Mouse (Mus musculus) myocyte (in vitro differentiated cells): ENCODE measurements around the gene Btf3l4. TPM values are rescaled to one million over a fixed set of nuclear protein-coding genes. Genes with fewer than 3 reads are reported as not detected.

ENCODE experiments used
- H3K27me3 ChIP-seq: one replicate; pipeline ENCODE4 v1.6.1; 2011; ENCODE audit not compliant: control insufficient read depth, insufficient read depth, insufficient read length
- H3K36me3 ChIP-seq: one replicate; pipeline ENCODE4 v1.6.1; 2011; ENCODE audit not compliant: control insufficient read depth, insufficient read depth
- H3K4me2 ChIP-seq: one replicate; pipeline ENCODE4 v1.6.1; 2011; ENCODE audit warnings: low read depth, control low read depth
- H3K4me3 ChIP-seq: one replicate; pipeline ENCODE4 v1.5.1; 2011; ENCODE audit warnings: mild to moderate bottlenecking, control low read depth, moderate library complexity
- H3K79me2 ChIP-seq: one replicate; pipeline ENCODE4 v1.6.1; 2011; ENCODE audit not compliant: control insufficient read depth, insufficient read depth
- H3ac ChIP-seq: one replicate; pipeline ENCODE4 v1.6.1; 2011; ENCODE audit not compliant: control insufficient read depth, insufficient read length
- CEBPB ChIP-seq: IDR thresholded peaks from 2 replicates; pipeline ENCODE4 v1.6.1; 2011; ENCODE audit warnings: mild to moderate bottlenecking, moderate library complexity; ENCODE audit not compliant: poor library complexity, insufficient read depth, severe bottlenecking
- E2F4 ChIP-seq: IDR thresholded peaks from one replicate; pipeline ENCODE4 v1.6.1; 2011; ENCODE audit warnings: mild to moderate bottlenecking, control low read depth, moderate library complexity; ENCODE audit not compliant: insufficient read depth
- MAX ChIP-seq: IDR thresholded peaks from one replicate; pipeline ENCODE4 v1.6.1; 2011; ENCODE audit warnings: low read depth, mild to moderate bottlenecking, control low read depth
- MYOD1 ChIP-seq, 3 experiments: IDR thresholded peaks; one replicate each; pipeline ENCODE4 v1.6.1; 2011; ENCODE audit warnings: control low read depth in 2 of 3, low read depth in 2 of 3, mild to moderate bottlenecking in 2 of 3, moderate library complexity in 1 of 3; ENCODE audit not compliant: insufficient read length in 2 of 3, control insufficient read depth in 1 of 3
- MYOG ChIP-seq, 3 experiments: IDR thresholded peaks; one replicate each; pipeline ENCODE4 v1.6.1; 2011; ENCODE audit warnings: control low read depth in 2 of 3, low read depth in 2 of 3, mild to moderate bottlenecking in 2 of 3; ENCODE audit not compliant: insufficient read length in 2 of 3, control insufficient read depth in 1 of 3, insufficient read depth in 1 of 3
- POLR2A ChIP-seq: IDR thresholded peaks from one replicate; pipeline ENCODE4 v1.6.1; 2011; ENCODE audit warnings: low read depth, mild to moderate bottlenecking, control low read depth, moderate library complexity; ENCODE audit not compliant: insufficient read length
- POLR2AphosphoS2 ChIP-seq: IDR thresholded peaks from one replicate; pipeline ENCODE4 v1.6.1; 2011; ENCODE audit warnings: low read depth, control low read depth; ENCODE audit not compliant: insufficient read length
- REST ChIP-seq: IDR thresholded peaks from one replicate; pipeline ENCODE4 v1.6.1; 2011; ENCODE audit warnings: mild to moderate bottlenecking, control low read depth, moderate library complexity; ENCODE audit not compliant: insufficient read depth, insufficient read length
- SRF ChIP-seq: IDR thresholded peaks from one replicate; pipeline ENCODE4 v1.6.1; 2011; ENCODE audit warnings: low read depth; ENCODE audit not compliant: control insufficient read depth, insufficient read length
- TCF12 ChIP-seq: IDR thresholded peaks from one replicate; pipeline ENCODE4 v1.6.1; 2011; ENCODE audit warnings: mild to moderate bottlenecking, control low read depth; ENCODE audit not compliant: poor library complexity, insufficient read depth, severe bottlenecking
- TCF3 ChIP-seq: IDR thresholded peaks from one replicate; pipeline ENCODE4 v1.6.1; 2011; ENCODE audit warnings: low read depth, control low read depth; ENCODE audit not compliant: insufficient read length
- USF1 ChIP-seq: IDR thresholded peaks from one replicate; pipeline ENCODE4 v1.6.1; 2011; ENCODE audit warnings: low read depth, mild to moderate bottlenecking, control low read depth, moderate library complexity
- polyA plus RNA-seq: library from polyadenylated mRNA; unstranded; fragments of >200 nt; fragmentation: generic; extraction: Trizol; gene quantifications from one replicate; pipeline ENCODE4 v1.2.1, GENCODE M21; 2012; ENCODE audit warnings: missing spikeins

Btf3l4 gene
- polyA plus RNA-seq, 1 experiment, result 64.3 TPM

GRCm38 (mm10) chr4:108834971-108835311 lies 1.5 kb upstream of the Btf3l4 start:
- Histone ChIP-seq H3K27me3 (no peaks in the 10 kb centered on the region), H3K4me2 (peak overlapping the region; percentile 72), H3K36me3 (peaks cover 4% of the 10 kb centered on the region), H3K79me2 (peaks cover 60% of the 10 kb centered on the region), H3K4me3 (peak overlapping the region; percentile 62), H3ac (peak overlapping the region; percentile 34)
- TF ChIP-seq MAX, result no peak
- TF ChIP-seq POLR2A, result no peak
- TF ChIP-seq E2F4, result no peak
- TF ChIP-seq REST, result no peak
- no peak for TF ChIP-seq TCF3
- TF ChIP-seq MYOD1 (IDR thresholded peaks at IDR 0.05; ENCODE audit: control insufficient read depth in 1 of 3, insufficient read length in 2 of 3, low read depth in 2 of 3), result no peak
- TF ChIP-seq SRF, result no peak

- Histone ChIP-seq H3ac (peak within 1 kb of the TSS; percentile 34), H3K36me3 (peaks cover 10% of the 10 kb centered on the region), H3K27me3 (no peaks in the 10 kb centered on the region), H3K4me3 (peak within 1 kb of the TSS; percentile 62), H3K4me2 (peak within 1 kb of the TSS; percentile 73), H3K79me2 (peaks cover 60% of the 10 kb centered on the region)
- TF ChIP-seq TCF3 (no peak), MYOG (IDR thresholded peaks at IDR 0.05; ENCODE audit: control insufficient read depth in 1 of 3, insufficient read depth in 1 of 3, insufficient read length in 2 of 3, low read depth in 2 of 3) (no peak), POLR2AphosphoS2 (peak; percentile 79), MYOD1 (IDR thresholded peaks at IDR 0.05; ENCODE audit: control insufficient read depth in 1 of 3, insufficient read length in 2 of 3, low read depth in 2 of 3) (peak in 1 of 3 experiments; percentile 51), CEBPB (0 out of 2 replicates have a peak, but pooled peaks have one; percentile 11), POLR2A (peak; percentile 69), USF1 (no peak), SRF (no peak), REST (no peak), TCF12 (no peak), MAX (no peak)
Measured at GRCm38 (mm10) chr4:108834115-108834970, 929 bp upstream of the Btf3l4 start, which contains the start of gene Txndc12. Gene Txndc12, plus strand, starts transcription at chr4:108834601.

DNA sequence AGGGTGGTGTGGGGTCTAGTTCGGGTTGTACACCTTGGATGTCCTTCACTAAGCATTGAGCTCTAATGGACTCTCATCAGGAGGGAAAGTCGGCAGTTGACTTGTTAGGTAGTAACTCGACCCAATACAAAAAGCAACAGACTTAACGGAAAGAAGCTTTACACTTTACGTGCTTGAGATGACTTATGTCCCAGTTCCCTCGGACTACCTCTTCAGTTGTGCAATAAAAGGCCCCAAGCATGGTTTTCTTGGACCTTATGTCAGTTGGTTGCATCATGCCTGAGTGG lies 357 bp upstream of the Btf3l4 start:
- peaks cover 12% of the 10 kb centered on the region for H3K36me3 ChIP-seq
- TF ChIP-seq MAX (peak; percentile 48), CEBPB (peak; percentile 95), MYOD1 (IDR thresholded peaks at IDR 0.05; ENCODE audit: control insufficient read depth in 1 of 3, insufficient read length in 2 of 3, low read depth in 2 of 3) (no peak)
- no peaks in the 10 kb centered on the region for H3K27me3 ChIP-seq

DNA sequence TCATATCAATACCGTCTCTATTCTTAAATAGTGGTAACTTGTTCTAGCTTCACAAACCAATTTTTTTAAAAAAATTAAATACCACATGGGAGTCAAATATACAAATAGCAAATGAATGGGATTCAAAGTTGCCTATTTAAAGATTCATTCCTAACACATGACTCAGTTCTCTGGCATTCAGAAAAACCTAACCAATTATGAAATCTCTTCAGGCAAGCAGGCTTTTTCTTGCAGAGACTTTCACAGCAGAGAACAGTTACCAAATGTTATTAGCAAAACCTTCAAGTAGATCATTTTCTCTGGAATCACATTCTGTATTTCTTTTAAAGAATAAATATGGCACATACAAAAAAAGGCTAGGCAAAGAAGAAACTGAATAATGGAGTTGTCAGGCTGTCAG lies 2.7 kb downstream of the Btf3l4 start:
- Histone ChIP-seq H3K79me2 (peaks cover 66% of the 10 kb centered on the region), H3K36me3 (peaks cover 22% of the 10 kb centered on the region), H3K27me3 (no peaks in the 10 kb centered on the region), H3ac (no peak overlapping the region), H3K4me3 (peak overlapping the region; percentile 62), H3K4me2 (peak overlapping the region; percentile 98)
- no peak for TF ChIP-seq USF1
- peak; percentile 36; the same call in 1 of the 2 replicates for TF ChIP-seq CEBPB

More for the DNA sequence above, 357 bp upstream of the Btf3l4 start:
- H3K4me2 ChIP-seq, result peak overlapping the region; percentile 73
- H3K4me3 ChIP-seq, result peak overlapping the region; percentile 62
- peak overlapping the region; percentile 34 for H3ac ChIP-seq
- peaks cover 63% of the 10 kb centered on the region for H3K79me2 ChIP-seq

- H3ac ChIP-seq, result no peak overlapping the region
- peaks cover 56% of the 10 kb centered on the region for H3K36me3 ChIP-seq
- H3K79me2 ChIP-seq, result peaks cover 61% of the 10 kb centered on the region
- TF ChIP-seq CEBPB, result no peak
- no peak overlapping the region for H3K4me2 ChIP-seq
- H3K4me3 ChIP-seq, result no peak overlapping the region
- no peaks in the 10 kb centered on the region for H3K27me3 ChIP-seq
Measured at GRCm38 (mm10) chr4:108826643-108827042, 6.8 kb downstream of the Btf3l4 start.

DNA sequence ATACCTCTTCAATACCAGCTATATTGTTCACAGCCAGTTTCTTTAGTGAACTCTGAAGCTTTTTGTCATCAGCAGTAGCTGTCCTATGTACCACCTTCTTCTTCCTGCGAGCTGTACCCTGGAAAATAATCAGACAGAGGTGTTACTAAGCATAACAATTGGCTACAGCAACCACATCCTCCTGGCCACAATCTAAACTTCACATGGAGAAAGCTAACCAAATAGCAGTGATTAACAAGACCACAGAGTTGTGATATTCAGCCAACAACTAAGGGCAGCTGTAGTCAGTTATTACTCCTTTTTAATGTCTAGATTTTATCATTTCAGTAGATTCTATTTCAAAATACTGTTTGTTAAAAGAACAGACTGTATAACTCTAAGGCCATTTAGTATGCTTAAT lies 7.3 kb downstream of the Btf3l4 start:
- TF ChIP-seq E2F4, result no peak
- TF ChIP-seq USF1, result no peak
- TF ChIP-seq MYOD1 (IDR thresholded peaks at IDR 0.05; ENCODE audit: control insufficient read depth in 1 of 3, insufficient read length in 2 of 3, low read depth in 2 of 3), result no peak
- no peak for TF ChIP-seq CEBPB
- no peak for TF ChIP-seq POLR2AphosphoS2
- no peak for TF ChIP-seq POLR2A
- no peak for TF ChIP-seq TCF3
- TF ChIP-seq MYOG (IDR thresholded peaks at IDR 0.05; ENCODE audit: control insufficient read depth in 1 of 3, insufficient read depth in 1 of 3, insufficient read length in 2 of 3, low read depth in 2 of 3), result no peak
- no peak for TF ChIP-seq MAX
- no peak for TF ChIP-seq REST
- no peak for TF ChIP-seq SRF
- no peak for TF ChIP-seq TCF12
- no peaks in the 10 kb centered on the region for H3K27me3 ChIP-seq

More for the DNA sequence above, 7.3 kb downstream of the Btf3l4 start:
- Histone ChIP-seq H3ac (no peak overlapping the region), H3K4me2 (no peak overlapping the region), H3K4me3 (no peak overlapping the region), H3K36me3 (peaks cover 61% of the 10 kb centered on the region), H3K79me2 (peaks cover 56% of the 10 kb centered on the region)
